Mouse (Mus musculus) natural killer cell, adult 2 months (primary cell): ENCODE results near the gene Pde4d.

Experiments
- DNase-seq, 2 experiments: peaks; one replicate each; pipeline ENCODE4 v3.0.0; 2022; ENCODE audit warnings: low spot score in 2 of 2

The Pde4d gene

DNA sequence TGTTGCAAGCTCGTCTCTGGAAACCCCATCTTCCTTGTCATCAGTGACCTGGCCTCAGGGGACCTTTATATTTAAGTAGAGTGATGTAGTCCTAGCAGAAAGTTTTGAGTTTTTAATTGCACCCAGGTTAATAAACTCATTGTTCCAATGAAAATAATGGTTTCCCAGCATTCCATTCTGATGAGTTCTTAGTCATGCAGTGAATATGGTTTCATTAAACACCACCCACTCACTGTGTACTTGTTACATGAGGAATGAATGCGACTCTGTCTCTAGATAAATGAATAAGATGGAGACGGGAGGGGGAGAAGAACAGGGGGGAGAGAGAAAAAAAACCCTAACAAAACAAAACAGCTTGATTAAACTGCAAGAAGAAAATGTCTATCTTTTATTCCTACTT lies 148.9 kb downstream of the Pde4d start:
- DNase-seq = no peak

DNA sequence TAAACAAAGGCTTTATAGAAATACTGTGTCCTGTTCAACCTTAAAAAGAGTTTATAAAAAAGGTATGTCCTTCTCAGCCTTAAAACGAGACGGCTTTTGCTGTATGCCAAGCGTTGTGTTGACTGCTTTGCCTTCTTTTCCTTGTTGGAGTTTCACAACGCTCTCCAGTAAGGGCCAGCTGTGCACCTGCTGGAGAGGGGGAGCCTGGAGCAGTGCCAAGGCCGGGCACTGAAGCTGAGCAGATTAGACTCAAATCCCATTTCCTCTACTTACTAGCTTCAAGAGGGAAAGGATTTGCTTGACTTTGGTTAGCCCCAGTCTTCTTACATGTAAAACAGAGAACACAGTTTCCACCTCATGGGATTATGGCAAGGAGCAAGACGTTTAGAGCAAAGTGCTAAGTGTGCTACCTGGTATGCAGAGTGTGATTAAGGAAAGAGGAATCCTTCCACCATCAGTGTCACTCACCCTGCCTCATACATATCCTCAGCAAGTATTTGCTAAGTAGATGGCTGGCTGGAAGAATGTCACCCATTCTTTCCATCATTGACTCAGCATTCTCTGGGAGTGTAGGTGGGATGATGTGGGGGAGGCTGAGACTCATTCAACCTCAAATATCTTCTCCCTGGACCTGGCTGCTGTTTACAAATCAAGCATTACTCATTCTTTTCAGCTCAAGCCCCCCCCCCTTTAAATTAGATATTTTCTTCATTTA lies 149.6 kb downstream of the Pde4d start:
- DNase-seq = no peak

DNA sequence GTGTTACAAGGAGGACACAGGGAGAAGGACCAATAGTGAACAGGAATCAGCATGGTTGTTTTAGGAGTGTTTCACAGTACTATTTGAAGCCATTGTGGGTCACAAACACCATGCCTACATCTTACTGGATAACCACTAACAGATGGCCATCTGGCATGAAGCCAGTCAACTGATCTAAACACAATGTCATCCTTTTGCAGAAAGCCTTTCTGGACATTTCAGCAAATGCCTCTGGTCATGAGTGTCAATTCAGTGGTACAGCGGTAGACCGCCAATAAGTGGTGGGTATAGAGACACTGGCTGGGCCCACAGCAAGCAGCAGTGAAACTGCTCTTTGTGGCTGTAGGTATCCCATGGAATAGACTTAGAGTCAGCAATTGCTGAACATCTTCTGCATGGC lies 151.3 kb downstream of the Pde4d start:
- no peak for DNase-seq

- no peak for DNase-seq
These were observed 153.8 kb downstream of the Pde4d start for GRCm38 (mm10) chr13:108603502-108603901.

DNA sequence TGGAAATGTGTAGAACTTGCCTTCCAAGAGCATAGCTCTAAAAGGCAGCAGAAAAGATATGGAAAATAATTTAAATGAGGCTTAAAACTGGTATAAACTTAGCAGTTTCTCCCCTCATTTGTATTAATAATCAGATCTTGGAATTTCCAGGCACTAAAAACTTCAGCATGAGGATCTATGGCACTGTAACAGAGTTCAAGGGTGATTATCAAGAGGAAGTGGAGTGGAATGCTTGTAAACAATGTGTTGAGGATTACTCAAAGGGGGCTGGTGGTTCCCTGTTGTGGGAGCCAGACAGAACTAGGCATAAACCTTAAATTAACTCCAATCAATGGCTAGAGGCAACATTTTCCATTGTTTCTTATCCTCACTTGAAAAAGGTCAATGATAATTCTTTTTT lies 154.5 kb downstream of the Pde4d start:
- no peak for DNase-seq

GRCm38 (mm10) chr13:108618207-108618606 lies 168.5 kb downstream of the Pde4d start:
- no peak for DNase-seq

GRCm38 (mm10) chr13:108622681-108623080 lies 172.9 kb downstream of the Pde4d start:
- no peak for DNase-seq

- DNase-seq = no peak
These were observed 174.2 kb downstream of the Pde4d start for GRCm38 (mm10) chr13:108623929-108624328.

GRCm38 (mm10) chr13:108626166-108626565 lies 176.4 kb downstream of the Pde4d start:
- no peak for DNase-seq

- no peak for DNase-seq
These were observed 178.8 kb downstream of the Pde4d start for GRCm38 (mm10) chr13:108628501-108628900.

- DNase-seq = no peak
These were observed 180.8 kb downstream of the Pde4d start for GRCm38 (mm10) chr13:108630576-108630975.

DNA sequence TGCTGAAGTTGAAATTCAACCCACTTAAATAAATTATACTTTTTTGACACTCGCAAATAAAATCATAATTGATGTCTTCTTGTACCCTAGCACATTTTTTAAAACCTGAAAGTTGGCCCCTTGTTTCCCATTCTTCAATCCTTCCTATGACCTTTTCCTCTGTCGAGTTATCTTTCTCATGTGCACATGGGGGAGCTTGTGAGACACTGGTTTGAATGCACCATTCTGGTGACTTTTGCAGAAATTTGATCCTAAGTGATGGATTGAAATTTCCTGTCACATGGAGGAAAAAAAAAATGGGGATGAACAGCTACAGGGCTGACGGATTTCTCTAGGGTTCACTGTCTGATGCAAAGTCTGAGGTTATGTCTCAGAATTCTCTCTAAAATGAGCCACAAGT lies 181.5 kb downstream of the Pde4d start:
- DNase-seq = no peak

- no peak for DNase-seq
These were observed 186.8 kb downstream of the Pde4d start for GRCm38 (mm10) chr13:108636526-108636925.

DNA sequence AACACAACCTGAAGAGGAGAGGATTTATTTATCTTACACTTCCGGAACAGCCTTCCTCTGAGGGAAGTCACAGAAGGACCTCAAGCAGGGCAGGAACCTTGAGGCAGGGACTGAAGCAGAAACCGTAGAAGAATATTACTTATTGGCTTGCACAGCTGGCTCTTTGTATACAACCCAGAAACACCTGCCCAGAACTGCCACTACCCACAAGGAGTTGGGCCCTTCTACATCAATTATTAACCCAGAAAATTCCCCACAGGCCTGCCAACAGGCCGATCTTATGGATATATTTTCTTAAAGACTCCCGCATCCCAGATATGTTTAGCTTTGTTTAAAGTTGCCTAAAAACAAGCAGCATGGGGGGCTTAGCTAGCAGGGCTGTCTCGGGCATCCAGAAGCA lies 192.5 kb downstream of the Pde4d start:
- no peak for DNase-seq

GRCm38 (mm10) chr13:108646801-108647200 lies 197.1 kb downstream of the Pde4d start:
- no peak for DNase-seq

GRCm38 (mm10) chr13:108647239-108647638 lies 197.5 kb downstream of the Pde4d start:
- no peak for DNase-seq

DNA sequence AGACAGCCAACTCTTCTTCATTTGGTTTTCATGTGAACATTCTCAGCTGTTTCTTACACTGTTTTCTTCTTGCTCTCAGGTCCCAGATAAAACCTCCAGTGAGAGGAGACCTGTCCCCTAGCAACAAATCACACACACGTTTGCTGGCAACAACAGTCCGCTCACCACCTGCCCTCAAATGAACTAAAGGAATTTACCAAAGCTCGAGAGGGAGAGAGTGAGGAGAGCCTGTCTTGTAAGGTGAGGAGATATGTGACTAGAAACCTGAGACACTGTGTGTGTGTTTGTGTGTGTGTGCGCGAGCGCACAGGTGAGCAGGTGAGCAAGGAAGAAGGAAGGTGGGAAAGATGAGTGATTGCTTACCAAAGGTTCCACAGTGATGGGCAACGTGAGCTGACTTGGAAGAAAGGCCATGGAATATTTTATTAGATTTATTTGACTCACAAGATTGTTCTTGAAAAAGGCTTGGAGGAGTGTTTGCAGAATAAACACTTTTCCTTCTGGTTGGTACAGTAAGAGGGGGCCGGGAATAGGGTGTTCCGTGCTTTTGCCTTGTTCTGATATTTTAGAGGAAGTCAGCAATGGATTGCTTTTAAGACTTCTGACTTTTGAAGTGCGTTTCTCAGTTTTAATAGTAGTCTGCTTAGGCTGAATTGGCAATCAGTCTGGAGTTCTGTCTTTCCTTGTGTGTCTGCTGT lies 204.4 kb downstream of the Pde4d start:
- DNase-seq = no peak

DNA sequence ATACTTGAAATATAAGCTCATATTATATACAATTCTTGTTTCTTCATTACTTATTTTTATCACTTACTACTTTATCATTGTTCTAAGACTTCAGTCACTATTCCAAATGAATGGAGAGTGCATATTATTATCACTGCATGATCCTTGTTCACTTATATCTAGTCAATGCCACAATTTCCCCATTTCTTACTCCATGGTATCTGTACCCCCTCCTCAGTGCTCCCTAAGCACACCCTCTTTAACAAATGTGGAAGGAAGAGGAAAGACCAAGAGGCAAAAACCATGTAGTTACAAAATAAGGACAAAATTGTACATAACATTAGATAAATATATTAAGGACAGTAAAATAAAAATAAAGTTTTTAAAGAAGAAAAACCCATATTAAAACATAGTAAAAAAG lies 216.8 kb downstream of the Pde4d start:
- DNase-seq = no peak

GRCm38 (mm10) chr13:108667077-108667476 lies 217.3 kb downstream of the Pde4d start:
- no peak for DNase-seq

- DNase-seq = no peak
These were observed 227.3 kb downstream of the Pde4d start for GRCm38 (mm10) chr13:108677056-108677455.

- no peak for DNase-seq
These were observed 233.3 kb downstream of the Pde4d start for GRCm38 (mm10) chr13:108683018-108683417.

GRCm38 (mm10) chr13:108685817-108686216 lies 236.1 kb downstream of the Pde4d start:
- DNase-seq = no peak

GRCm38 (mm10) chr13:108686262-108686661 lies 236.5 kb downstream of the Pde4d start:
- DNase-seq = peak in 1 of 2 experiments; percentile 6
